Mouse (Mus musculus) liver, embryonic 14 days (tissue): ENCODE data around the gene Fmnl1. TPM values are rescaled to one million over a fixed set of nuclear protein-coding genes. Genes with fewer than 3 reads are reported as not detected.

Experiments
- polyA plus RNA-seq: library from polyadenylated mRNA; depleted of rRNA; stranded (reverse); fragments of >200 nt; gene quantifications from 2 replicates; pipeline ENCODE4 v1.2.3, GENCODE M21; 2012; rRNA removed

The Fmnl1 gene
- polyA plus RNA-seq, result 2.7 and 3.7 TPM in 2 replicates

DNA sequence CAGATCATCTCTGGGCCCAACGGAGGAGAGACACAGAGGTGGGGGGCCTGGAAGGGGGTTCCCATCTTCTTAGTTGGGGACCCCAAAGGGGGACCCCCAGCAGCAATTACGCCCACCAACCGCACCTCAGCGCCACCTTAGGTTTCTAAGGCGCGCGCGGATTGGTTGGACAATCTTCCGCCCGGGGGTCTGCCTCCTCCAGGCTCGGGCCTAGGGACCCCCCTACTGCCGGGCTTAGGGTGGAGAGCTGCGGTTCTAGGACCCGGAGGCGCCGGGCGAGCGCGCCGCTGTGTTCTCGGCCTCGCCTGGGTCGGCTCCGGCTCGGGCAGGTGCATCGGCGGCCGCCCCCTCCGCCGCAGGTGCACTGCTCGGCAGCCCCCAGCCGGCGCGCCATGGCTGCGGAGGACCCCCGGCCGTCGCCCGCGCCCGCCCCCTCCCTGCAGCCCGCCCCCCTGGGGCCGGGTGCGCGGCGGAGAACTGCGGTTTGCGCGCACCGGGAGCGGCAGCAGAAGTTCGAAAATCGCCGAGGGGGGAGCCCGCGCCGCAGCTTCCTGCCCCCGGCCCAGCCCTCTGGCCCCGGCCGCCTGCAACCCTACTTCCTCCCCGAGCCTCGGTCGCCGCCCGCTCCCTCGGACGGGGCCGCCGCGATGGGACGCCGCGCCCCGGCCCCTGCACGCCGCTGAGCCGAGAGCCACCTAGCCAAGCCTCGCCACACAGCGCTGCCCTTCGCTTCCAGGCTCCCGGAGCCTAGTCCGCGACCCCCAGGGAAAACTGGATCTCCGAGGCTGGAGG, at the start of gene Fmnl1:
TSS of gene Fmnl1 (plus strand) at position 614 of the 792 bp plus-strand sequence.

DNA sequence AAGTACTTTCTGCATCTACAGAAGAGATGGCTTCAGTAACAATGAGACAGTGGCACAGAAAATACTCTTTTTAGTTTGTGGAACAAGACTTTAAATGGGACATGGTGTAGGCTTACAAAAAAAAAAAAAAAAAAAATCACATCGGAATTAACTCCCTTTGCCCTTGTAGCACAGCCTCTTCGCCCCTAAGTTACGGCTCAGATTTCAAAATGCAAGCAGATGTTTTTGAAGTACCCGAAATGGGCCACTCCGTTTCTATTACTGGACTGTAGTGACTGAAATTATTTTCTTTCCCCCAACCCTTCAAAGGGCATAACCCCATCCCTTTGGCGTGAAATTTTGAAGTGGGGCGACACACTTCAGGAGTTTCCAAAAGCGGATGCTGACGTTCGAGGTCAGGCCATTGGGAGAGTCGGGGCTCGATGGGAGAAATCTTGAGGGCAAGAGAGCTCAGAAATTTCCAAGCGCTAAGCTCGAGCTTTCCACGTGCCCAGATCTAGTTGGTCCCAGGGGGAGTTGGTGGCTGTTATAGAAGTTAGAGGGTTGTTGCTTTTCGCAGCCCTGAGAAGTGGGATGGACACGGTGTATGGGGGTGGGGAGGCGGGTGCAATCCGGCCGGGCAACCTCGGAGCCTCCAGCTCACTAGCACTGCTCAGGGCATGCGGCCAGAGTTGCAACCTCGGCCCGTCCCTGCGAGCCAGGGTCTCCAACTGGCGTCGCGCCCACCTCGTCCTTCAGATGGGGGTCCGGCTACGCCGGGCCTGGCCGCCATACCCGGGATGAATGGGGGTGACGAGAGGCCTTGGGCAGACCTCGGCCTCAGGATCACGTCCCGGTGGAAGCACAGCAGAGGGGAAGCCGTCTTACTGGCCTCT, 39.0 kb upstream of the Fmnl1 start, which contains the start of gene Hexim2:
TSS of gene Hexim2 (plus strand) at position 729 of the 875 bp plus-strand sequence.

DNA sequence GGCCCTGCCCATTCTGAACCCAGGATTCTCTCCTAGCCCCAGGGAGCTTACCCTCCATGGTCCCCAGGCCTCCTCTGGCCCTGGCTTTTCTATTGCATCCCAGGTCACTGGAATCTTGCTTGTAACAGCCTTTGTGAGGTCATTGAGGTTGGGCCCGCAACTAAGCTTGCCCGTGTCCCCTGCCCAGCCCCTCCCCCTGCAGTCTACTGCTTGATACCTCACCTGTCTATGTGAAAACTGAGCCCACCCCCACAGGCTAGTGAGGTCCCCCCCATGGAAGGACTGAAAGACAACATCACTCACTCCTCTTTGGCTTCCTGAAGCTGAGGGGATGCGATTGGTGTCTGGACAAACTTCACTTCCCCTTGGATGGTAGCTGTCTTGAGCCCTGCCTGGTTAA, 37.6 kb downstream of the Fmnl1 start, which contains the start of gene 1700023F06Rik:
TSS of gene 1700023F06Rik (minus strand) at position 101 of the 400 bp plus-strand sequence.

DNA sequence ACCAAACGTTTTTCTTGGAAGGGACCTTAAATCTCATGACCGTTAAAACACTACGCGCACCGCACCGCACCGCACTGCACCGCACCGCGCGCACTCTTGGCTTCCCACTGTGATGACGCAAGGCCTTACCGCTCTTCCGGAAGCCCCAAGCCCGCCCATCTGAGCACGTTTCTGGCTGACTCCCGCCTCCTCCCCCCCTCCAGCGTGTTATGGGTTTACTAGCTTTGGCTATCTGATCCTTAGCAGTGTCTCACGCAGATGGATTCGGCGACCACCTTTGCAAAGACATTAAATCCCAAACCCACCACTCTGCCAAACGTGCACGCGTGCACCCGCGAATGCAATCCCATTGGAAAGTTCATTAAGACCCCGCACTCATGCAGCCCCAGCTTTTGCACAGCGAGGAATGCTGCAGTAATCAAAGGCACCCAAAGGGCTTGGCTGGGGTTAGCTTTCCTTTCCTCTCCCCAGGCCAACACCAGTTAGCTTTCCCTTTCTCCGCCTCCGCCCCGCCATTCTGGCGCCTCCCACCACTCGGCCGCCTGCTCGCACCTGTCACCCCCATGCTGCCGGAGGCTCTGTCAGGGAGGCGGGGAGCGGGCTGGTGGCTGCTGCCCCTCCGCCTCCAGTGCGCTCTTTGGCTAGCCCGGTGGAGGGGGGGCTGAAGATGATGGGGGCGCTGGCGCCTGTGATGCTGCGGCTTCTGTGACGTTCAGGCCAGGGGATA, 47.0 kb downstream of the Fmnl1 start, which contains the start of gene Spata32:
TSS of gene Spata32 (minus strand) at position 643 of the 727 bp plus-strand sequence.

Other genes starting within 250 kb of the Fmnl1 start
- gene Kif18b, start 246.0 kb upstream of the Fmnl1 start, polyA plus RNA-seq, result 18.8 and 19.6 TPM in 2 replicates
- 0.09 and 0.14 TPM in 2 replicates for gene C1ql1, start 224.4 kb upstream of the Fmnl1 start, polyA plus RNA-seq
- 19.7 and 25.3 TPM in 2 replicates for gene Nmt1, start 142.9 kb upstream of the Fmnl1 start, polyA plus RNA-seq
- gene Dcakd, start 142.8 kb upstream of the Fmnl1 start, polyA plus RNA-seq, result 23.4 and 26.8 TPM in 2 replicates
- gene Plcd3, start 69.4 kb upstream of the Fmnl1 start, polyA plus RNA-seq, result 0.30 and 0.33 TPM in 2 replicates
- gene Acbd4, start 69.4 kb upstream of the Fmnl1 start, polyA plus RNA-seq, result 26.2 and 27.6 TPM in 2 replicates
- gene Hexim1, start 54.9 kb upstream of the Fmnl1 start, polyA plus RNA-seq, result 10.6 and 11.8 TPM in 2 replicates
- gene Hexim2, start 38.7 kb upstream of the Fmnl1 start, polyA plus RNA-seq, result 3.1 and 3.4 TPM in 2 replicates
- 0.02 TPM in 1 of 2 replicates, not detected in the other for gene 1700023F06Rik, start 37.5 kb downstream of the Fmnl1 start, polyA plus RNA-seq
- not detected in 2 replicates for gene Spata32, start 47.3 kb downstream of the Fmnl1 start, polyA plus RNA-seq
- gene Map3k14, start 96.4 kb downstream of the Fmnl1 start, polyA plus RNA-seq, result 0.51 and 0.67 TPM in 2 replicates
- 1.9 and 2.6 TPM in 2 replicates for gene Arhgap27, start 192.6 kb downstream of the Fmnl1 start, polyA plus RNA-seq
- gene Plekhm1, start 241.6 kb downstream of the Fmnl1 start, polyA plus RNA-seq, result 3.0 and 3.8 TPM in 2 replicates